In genomic region chr7:134761799-134762198, GRCm38 (mm10) we compare ENCODE assay signal across 26 mouse cellular contexts.
"Had no signal": no experiment of that assay in that cellular context is flagged by ENCODE, and none has a peak within 500 bp of the region (broad histone marks: within the 10 kb centered on the region; RNA-seq: fewer than 3 reads in every experiment).

No protein-coding gene starts in this region.

- H3K27me3 ChIP-seq: heart, embryonic 13.5 days; heart, embryonic 15.5 days; hindbrain, embryonic 13.5 days; hindbrain, embryonic 15.5 days; limb, embryonic 12.5 days; liver, embryonic 13.5 days; liver, embryonic 15.5 days had no signal

- H3K36me3 ChIP-seq: hindbrain, embryonic 13.5 days; hindbrain, embryonic 15.5 days had no signal

- H3K4me2 ChIP-seq: heart, embryonic 11.5 days; heart, embryonic 13.5 days; heart, embryonic 15.5 days; hindbrain, embryonic 13.5 days; hindbrain, embryonic 15.5 days; limb, embryonic 12.5 days; liver, embryonic 11.5 days; liver, embryonic 13.5 days; liver, embryonic 15.5 days had no signal

- H3K4me3 ChIP-seq: heart, adult 2 months; heart, embryonic 13.5 days; heart, embryonic 15.5 days; hindbrain, embryonic 13.5 days; hindbrain, embryonic 15.5 days; layer of hippocampus, adult 2 months; left cerebral cortex, adult 2 months; limb, embryonic 10.5 days; limb, embryonic 12.5 days; liver, embryonic 13.5 days; liver, embryonic 15.5 days had no signal

- H3K9me3 ChIP-seq: heart, embryonic 13.5 days; heart, embryonic 15.5 days; hindbrain, embryonic 13.5 days; hindbrain, embryonic 15.5 days; limb, embryonic 10.5 days; limb, embryonic 12.5 days; liver, embryonic 13.5 days; liver, embryonic 15.5 days had no signal

- H3K4me1 ChIP-seq: heart, embryonic 13.5 days; heart, embryonic 15.5 days; hindbrain, embryonic 13.5 days; hindbrain, embryonic 15.5 days; limb, embryonic 10.5 days; limb, embryonic 12.5 days; liver, embryonic 13.5 days; liver, embryonic 15.5 days had no signal

- H3K27ac ChIP-seq: heart, adult 2 months; heart, embryonic 13.5 days; heart, embryonic 15.5 days; hindbrain, embryonic 13.5 days; hindbrain, embryonic 15.5 days; hindbrain, postnatal 0 days; layer of hippocampus, adult 2 months; left cerebral cortex, adult 2 months; limb, embryonic 10.5 days; limb, embryonic 12.5 days; liver, embryonic 13.5 days; liver, embryonic 15.5 days had no signal

- H3K9ac ChIP-seq: heart, embryonic 13.5 days; heart, embryonic 15.5 days; hindbrain, embryonic 13.5 days; hindbrain, embryonic 15.5 days; limb, embryonic 12.5 days; liver, embryonic 13.5 days; liver, embryonic 15.5 days had no signal

- ATAC-seq: hindbrain, postnatal 0 days; intestine, embryonic 16.5 days had no signal

- DNase-seq: gastrocnemius, postnatal 14 days; gastrocnemius, postnatal 36 days; heart, adult 11 months; heart, adult 2 months; heart, postnatal 14 days; heart, postnatal 36 days; kidney, adult 18-20 months; kidney, adult 8-10 months; kidney, postnatal 10 days; kidney, postnatal 25 days; kidney, postnatal 4 days; liver; liver, embryonic 13.5 days had no signal
